Mouse (Mus musculus): ENCODE measurements around the gene Hsf4. TPM values are rescaled to one million over a fixed set of nuclear protein-coding genes. Genes with fewer than 3 reads are reported as not detected.

Gene Hsf4
- total RNA-seq, 2 experiments from 2014 or later: 25.6 to 26.5 TPM

- peak in 1 of 2 experiments; percentile 48 for DNase-seq (ENCODE audit: low spot score in 2 of 2)
These were observed 10.5 kb upstream of the Hsf4 start for GRCm38 (mm10) chr8:105258911-105259720.

- peak; percentile 74 for DNase-seq (ENCODE audit: low spot score in 2 of 2)
These were observed 9.8 kb upstream of the Hsf4 start for GRCm38 (mm10) chr8:105259721-105260320.

GRCm38 (mm10) chr8:105260371-105261099 lies 9.1 kb upstream of the Hsf4 start:
- DNase-seq (ENCODE audit: low spot score in 2 of 2): no peak

- no peak for DNase-seq (ENCODE audit: low spot score in 2 of 2)
These were observed 8.1 kb upstream of the Hsf4 start for GRCm38 (mm10) chr8:105261326-105261980.

GRCm38 (mm10) chr8:105263244-105263912 lies 6.2 kb upstream of the Hsf4 start:
- DNase-seq (ENCODE audit: low spot score in 2 of 2): no peak

GRCm38 (mm10) chr8:105264024-105264982 lies 5.3 kb upstream of the Hsf4 start, which contains the start of the genes Tradd and Fbxl8:
Gene Tradd (minus strand): TSS chr8:105264609.
Gene Fbxl8 (plus strand): TSS chr8:105264648.
- peak; percentile 34 to 53 for DNase-seq (ENCODE audit: low spot score in 2 of 2)

- no peak for DNase-seq (ENCODE audit: low spot score in 2 of 2)
These were observed 4.5 kb upstream of the Hsf4 start for GRCm38 (mm10) chr8:105265128-105265527.

- DNase-seq (ENCODE audit: low spot score in 2 of 2): no peak
These were observed 2.8 kb upstream of the Hsf4 start for GRCm38 (mm10) chr8:105266775-105267174.

- peak; percentile 79 to 89 for DNase-seq (ENCODE audit: low spot score in 2 of 2)
These were observed 1.1 kb upstream of the Hsf4 start for GRCm38 (mm10) chr8:105268342-105269074.

GRCm38 (mm10) chr8:105269075-105269458 lies 534 bp upstream of the Hsf4 start:
- no peak for DNase-seq (ENCODE audit: low spot score in 2 of 2)

- no peak for DNase-seq (ENCODE audit: low spot score in 2 of 2)
These were observed 707 bp downstream of the Hsf4 start for GRCm38 (mm10) chr8:105270101-105270915.

- DNase-seq (ENCODE audit: low spot score in 2 of 2): no peak
These were observed 1.2 kb downstream of the Hsf4 start for GRCm38 (mm10) chr8:105270916-105271186.

- no peak for DNase-seq (ENCODE audit: low spot score in 2 of 2)
These were observed 5.8 kb downstream of the Hsf4 start for GRCm38 (mm10) chr8:105275387-105275786.

GRCm38 (mm10) chr8:105275840-105276239 lies 6.2 kb downstream of the Hsf4 start, which contains the start of gene Nol3:
Gene Nol3 (plus strand): TSS chr8:105276140.
- DNase-seq (ENCODE audit: low spot score in 2 of 2): no peak

- peak; percentile 64 to 68 for DNase-seq (ENCODE audit: low spot score in 2 of 2)
These were observed 6.9 kb downstream of the Hsf4 start for GRCm38 (mm10) chr8:105276292-105277120.

- peak; percentile 81 to 88 for DNase-seq (ENCODE audit: low spot score in 2 of 2)
These were observed 9.3 kb downstream of the Hsf4 start for GRCm38 (mm10) chr8:105278911-105279334.

- DNase-seq (ENCODE audit: low spot score in 2 of 2): no peak
These were observed 11.0 kb downstream of the Hsf4 start for GRCm38 (mm10) chr8:105280567-105280966.

Measured in left cerebral cortex, adult 18-20 months (tissue).